Mouse (Mus musculus) embryonic fibroblast, embryonic 13.5 days (primary cell): ENCODE results near the gene Trim14. TPM values are rescaled to one million over a fixed set of nuclear protein-coding genes. Genes with fewer than 3 reads are reported as not detected.

Experiments used
- H3K27ac ChIP-seq: 2 replicates; pipeline ENCODE4 v1.5.1; 2012; ENCODE audit warnings: low read length, control low read depth, inconsistent platforms; ENCODE audit not compliant: insufficient read depth
- H3K4me1 ChIP-seq: 2 replicates; pipeline ENCODE4 v1.6.1; 2011; ENCODE audit warnings: low read length; ENCODE audit not compliant: control insufficient read depth, insufficient read depth
- H3K4me3 ChIP-seq: 2 replicates; pipeline ENCODE4 v1.5.1; 2011; ENCODE audit warnings: mild to moderate bottlenecking, control low read depth, low read length; ENCODE audit not compliant: insufficient read depth
- CTCF ChIP-seq: IDR thresholded peaks from 2 replicates; pipeline ENCODE4 v1.5.1; 2011; ENCODE audit warnings: mild to moderate bottlenecking, control low read depth, low read length, moderate library complexity, borderline replicate concordance; ENCODE audit not compliant: insufficient read depth
- POLR2A ChIP-seq: IDR thresholded peaks from 2 replicates; pipeline ENCODE4 v1.6.1; 2011; ENCODE audit warnings: low read depth, mild to moderate bottlenecking, control low read depth, low read length, moderate library complexity
- polyA plus RNA-seq: library from polyadenylated mRNA; stranded (reverse); fragments of >200 nt; gene quantifications from 2 replicates; pipeline ENCODE4 v1.2.4, GENCODE M21; 2011; ENCODE audit warnings: low read depth; ENCODE audit not compliant: missing spikeins, insufficient read length

Trim14 gene
- polyA plus RNA-seq, 1 experiment: 0.93 TPM

DNA sequence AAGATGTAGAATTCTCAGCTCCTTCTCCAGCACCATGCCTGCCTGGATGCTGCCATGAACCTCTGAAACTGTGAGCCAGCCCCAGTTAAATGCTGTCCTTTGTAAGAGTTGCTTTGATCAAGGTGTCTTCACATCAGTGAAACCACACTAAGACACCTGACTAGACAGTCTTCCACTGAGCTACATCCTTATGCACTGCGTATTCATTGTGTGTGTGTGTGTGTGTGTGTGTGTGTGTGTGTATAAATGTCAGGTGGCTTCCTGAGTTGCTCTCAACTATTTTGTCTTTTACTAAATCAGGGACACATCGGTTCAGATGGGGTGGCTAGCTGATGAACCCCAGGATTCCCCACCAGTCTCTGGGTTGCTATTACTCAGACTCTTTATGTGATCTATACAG is 56.9 kb downstream of the Trim14 start:
- TF ChIP-seq POLR2A (no peak), CTCF (no peak)
- Histone ChIP-seq H3K4me3 (no peak overlapping the region), H3K27ac (no peak overlapping the region), H3K4me1 (no peaks in the 10 kb centered on the region)

GRCm38 (mm10) chr4:46475101-46475500 is 60.8 kb downstream of the Trim14 start:
- no peak overlapping the region for H3K27ac ChIP-seq
- TF ChIP-seq POLR2A: no peak
- no peak for TF ChIP-seq CTCF

DNA sequence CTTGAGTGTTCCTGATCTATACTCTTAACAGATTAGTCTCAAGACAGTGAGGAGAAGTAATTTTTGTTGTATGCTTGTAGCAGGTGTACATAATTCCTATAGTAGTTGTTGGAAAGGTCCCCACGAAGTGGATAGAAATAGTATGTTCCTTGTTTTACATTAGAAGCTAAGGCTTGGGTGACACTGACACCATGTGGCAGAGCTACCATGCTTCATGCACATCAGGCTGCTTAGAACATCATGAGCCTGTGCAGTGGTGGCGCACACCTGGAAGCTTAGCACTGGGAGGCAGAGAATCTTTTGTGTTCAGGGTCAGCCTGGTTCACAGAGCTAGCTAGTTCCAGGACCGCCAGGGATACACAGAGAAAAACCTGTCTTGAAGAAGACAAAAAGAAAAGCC is 70.2 kb downstream of the Trim14 start:
- no peak for TF ChIP-seq POLR2A
- no peak for TF ChIP-seq CTCF
- Histone ChIP-seq H3K4me3 (no peak overlapping the region), H3K27ac (no peak overlapping the region), H3K4me1 (no peaks in the 10 kb centered on the region)

More at GRCm38 (mm10) chr4:46475101-46475500, 60.8 kb downstream of the Trim14 start:
- Histone ChIP-seq H3K4me3 (no peak overlapping the region), H3K4me1 (no peaks in the 10 kb centered on the region)

DNA sequence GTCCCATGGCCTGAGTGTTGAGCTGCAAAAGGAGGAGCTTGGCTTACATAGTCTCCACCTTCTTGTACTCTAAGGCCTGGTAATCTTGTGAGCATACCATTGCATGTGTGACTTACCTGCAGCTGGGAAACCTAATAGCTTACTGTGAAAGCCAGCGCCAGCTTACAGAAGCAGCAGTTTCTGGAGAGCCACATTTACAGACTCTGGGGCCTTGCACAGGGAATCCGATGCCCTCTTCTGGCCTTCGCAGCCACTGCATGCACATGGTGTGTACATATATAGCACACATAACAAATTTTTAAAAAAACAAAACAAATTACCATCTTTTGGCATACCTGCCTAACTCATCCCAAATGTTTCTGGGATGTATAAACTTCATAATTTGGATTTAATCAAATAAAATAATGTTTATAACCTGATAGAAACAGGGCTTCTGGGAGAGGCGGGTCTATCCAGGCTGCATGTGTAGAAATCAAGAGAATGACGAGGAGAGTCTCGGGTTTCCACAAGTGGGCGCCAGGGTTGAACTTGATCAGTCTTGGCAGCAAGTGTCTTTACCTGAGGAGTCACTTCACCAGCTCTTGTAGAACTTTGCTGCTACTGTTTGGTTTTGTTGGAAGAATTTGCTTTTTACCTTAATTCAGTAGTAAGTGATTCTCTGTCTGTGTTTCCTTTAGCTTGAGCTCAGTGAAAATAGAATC is 72.7 kb downstream of the Trim14 start:
- TF ChIP-seq POLR2A (no peak), CTCF (peak; percentile 38; the same call in 1 of the 2 replicates)
- H3K27ac ChIP-seq: no peak overlapping the region
- peaks cover 4% of the 10 kb centered on the region; the same call in 1 of the 2 replicates for H3K4me1 ChIP-seq
- no peak overlapping the region for H3K4me3 ChIP-seq

DNA sequence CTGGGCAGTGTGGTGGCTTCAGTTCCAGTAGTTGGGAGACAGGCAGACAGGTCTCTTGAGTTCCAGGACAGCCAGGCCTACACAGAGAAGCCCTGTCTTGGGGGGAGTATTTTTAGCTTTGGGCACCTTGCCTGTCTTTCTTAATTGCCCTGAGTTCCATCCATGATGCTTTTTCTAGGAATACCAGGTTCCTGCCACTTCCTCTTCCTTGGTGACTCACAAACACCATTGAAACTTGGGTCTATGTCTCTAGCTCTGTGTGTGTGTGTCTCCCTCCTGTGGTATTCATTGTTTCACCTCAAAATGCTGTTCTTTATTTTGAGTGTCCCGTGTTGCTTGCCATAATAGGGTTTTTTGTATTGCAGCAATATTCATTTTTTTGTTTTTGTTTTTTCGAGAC is 77.5 kb downstream of the Trim14 start:
- TF ChIP-seq POLR2A (no peak), CTCF (no peak)

DNA sequence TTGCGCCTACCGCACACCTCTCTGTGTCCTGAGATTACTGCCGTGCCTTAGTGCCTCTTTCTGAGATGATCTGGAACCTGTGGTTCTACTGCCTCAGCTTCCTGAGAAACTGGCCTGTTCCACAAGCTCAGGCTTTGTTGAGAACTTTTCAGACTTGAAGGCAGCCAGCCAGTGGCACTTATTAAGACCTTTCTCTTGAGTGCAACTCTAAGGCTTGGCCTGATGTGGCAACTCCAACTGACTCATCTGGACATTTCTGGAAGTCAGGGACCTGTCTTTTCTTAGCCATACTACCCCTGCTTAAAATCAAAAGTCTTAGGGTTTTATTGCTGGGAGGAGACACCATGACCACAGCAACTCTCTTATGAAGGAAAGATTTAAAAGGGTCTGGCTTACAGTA is 78.8 kb downstream of the Trim14 start:
- no peak overlapping the region for H3K27ac ChIP-seq
- TF ChIP-seq POLR2A: no peak
- TF ChIP-seq CTCF: no peak
- peaks cover 10% of the 10 kb centered on the region for H3K4me1 ChIP-seq
- H3K4me3 ChIP-seq: no peak overlapping the region

More for the DNA sequence above, 77.5 kb downstream of the Trim14 start:
- Histone ChIP-seq H3K27ac (no peak overlapping the region), H3K4me1 (peaks cover 10% of the 10 kb centered on the region), H3K4me3 (no peak overlapping the region)

DNA sequence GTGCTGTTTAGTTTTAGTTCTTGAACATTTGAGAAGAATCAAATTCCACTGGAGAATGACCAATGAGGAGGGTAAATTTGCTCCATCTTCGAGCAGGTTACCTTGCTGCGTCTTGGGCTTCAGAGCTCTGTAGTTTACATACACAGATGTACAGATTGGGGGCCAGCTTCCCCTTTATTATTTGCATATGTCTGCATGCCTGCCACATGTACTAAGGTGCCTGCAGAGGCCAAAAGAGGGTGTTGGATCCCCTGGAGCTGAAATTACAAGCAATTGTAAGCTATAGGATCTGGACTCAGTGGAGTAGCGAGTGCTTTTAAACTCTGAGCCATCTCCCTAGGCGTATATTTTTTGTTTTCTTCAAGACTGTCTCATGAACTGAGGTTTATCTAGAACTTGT is 79.2 kb downstream of the Trim14 start:
- TF ChIP-seq POLR2A: no peak
- TF ChIP-seq CTCF: no peak
- Histone ChIP-seq H3K4me3 (no peak overlapping the region), H3K4me1 (peaks cover 10% of the 10 kb centered on the region), H3K27ac (no peak overlapping the region)

- H3K27ac ChIP-seq: no peak overlapping the region
- no peak overlapping the region for H3K4me3 ChIP-seq
- TF ChIP-seq POLR2A (no peak), CTCF (no peak)
Measured at GRCm38 (mm10) chr4:46454097-46454864, 81.7 kb downstream of the Trim14 start.

GRCm38 (mm10) chr4:46452855-46453719 is 82.9 kb downstream of the Trim14 start:
- Histone ChIP-seq H3K27ac (peak overlapping the region; percentile 94), H3K4me1 (peaks cover 6% of the 10 kb centered on the region), H3K4me3 (peak overlapping the region; percentile 57)
- TF ChIP-seq CTCF (no peak), POLR2A (0 out of 2 replicates have a peak, but pooled peaks have one; percentile 6)

More at GRCm38 (mm10) chr4:46454097-46454864, 81.7 kb downstream of the Trim14 start:
- peaks cover 6% of the 10 kb centered on the region for H3K4me1 ChIP-seq
